Mouse (Mus musculus): ENCODE measurements around the gene Gins2.

Gene Gins2

GRCm38 (mm10) chr8:120530954-120531656 lies 58.0 kb downstream of the Gins2 start:
- no peak for DNase-seq (ENCODE audit: low read depth, low spot score)

DNA sequence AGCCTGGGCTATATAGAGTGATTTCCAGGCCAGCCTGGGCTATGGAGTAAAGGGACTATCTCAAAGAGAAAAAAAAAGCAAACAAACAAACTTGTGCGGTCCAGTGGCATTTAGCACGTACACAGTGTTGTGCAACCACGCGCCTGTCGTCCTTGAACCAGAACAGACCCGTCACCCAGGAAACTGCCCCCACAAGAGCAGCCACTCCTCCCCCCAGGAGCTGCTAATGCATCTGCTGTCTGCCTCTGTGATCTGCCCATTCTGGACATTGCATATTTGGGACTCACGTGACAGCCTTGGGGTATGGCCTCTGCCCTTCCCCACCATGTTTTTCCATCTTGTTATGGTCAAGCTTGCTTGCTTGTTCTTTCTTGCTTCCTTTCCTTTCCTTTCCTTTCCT lies 59.9 kb downstream of the Gins2 start:
- DNase-seq (ENCODE audit: low read depth, low spot score): no peak
